Mouse (Mus musculus) ZHBTc4 (cell line): ENCODE measurements around the gene Dut.
"Not testable (repeated sequence)": the region's sequence is repeated elsewhere in the genome, so short reads cannot be mapped to it uniquely, and the experiment has no call there.

Experiments
- DNase-seq: peaks from one replicate; pipeline ENCODE4 v3.0.0-alpha.2; 2011; ENCODE audit warnings: low read depth, low spot score

The Dut gene

DNA sequence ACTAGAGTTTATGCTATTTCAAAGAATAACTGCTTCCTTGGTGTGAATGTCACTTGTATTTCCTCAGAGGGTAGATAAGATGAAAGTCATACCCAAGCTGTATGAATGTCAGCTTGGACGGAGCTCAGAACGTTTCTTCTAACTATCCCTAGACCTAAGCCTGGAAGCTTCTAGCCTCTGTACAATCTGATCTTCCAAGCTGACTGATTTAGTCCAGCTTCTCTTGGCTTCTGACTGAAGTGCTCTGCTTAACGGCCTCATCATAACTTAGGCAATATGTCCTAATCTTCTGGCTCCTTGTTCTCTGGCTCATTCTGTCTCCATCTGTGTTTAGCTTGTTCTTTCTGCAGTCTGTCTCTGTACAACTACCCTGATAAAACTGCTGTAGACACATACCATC, 7.6 kb downstream of the Dut start:
- no peak for DNase-seq

- no peak for DNase-seq
These were observed 8.9 kb downstream of the Dut start for GRCm38 (mm10) chr2:125255886-125256285.

- peak; percentile 74 for DNase-seq
These were observed 12.5 kb downstream of the Dut start for GRCm38 (mm10) chr2:125259230-125260120.

DNA sequence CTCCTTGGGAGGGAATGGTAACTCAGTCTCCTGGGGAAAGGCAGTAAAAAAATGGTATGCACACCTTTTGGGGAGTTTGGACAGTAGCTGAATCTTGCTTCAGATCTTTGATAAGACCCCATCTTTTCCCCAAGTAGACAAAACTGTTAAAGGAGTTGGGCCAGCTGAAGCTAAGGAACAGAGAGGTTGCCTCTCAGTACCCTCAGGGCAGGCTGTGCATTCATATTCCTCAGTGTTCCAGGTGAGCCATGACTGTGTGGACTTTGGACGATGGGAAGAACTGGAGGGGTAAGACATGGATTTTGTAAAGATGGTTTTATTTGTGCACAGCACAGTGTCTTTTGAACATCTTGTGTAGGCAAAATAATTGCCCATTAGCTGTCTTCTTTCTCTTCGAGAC, 13.3 kb downstream of the Dut start:
- no peak for DNase-seq

- DNase-seq: no peak
These were observed 16.1 kb downstream of the Dut start for GRCm38 (mm10) chr2:125263056-125263455.

DNA sequence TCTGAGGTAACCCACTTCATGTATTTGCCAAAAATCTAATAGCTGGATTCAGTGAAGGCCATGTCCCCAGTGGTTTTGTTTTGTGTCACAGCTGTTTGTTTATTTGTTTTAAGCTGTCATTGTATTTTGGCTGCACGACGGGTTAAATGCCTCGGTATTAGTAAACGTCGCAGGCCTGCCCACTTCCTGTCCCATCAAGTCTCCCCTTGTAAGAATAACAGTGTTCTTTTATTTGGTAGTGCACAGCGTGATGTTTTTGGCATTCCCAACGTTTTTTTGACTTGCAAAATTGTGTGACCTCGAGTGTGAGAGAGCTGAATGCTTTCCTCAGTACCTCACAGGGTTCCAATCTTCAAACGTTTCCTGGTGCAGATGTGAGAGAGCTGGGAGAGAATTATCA, 16.8 kb downstream of the Dut start:
- no peak for DNase-seq

GRCm38 (mm10) chr2:125268876-125269275, 21.9 kb downstream of the Dut start:
- DNase-seq: no peak

DNA sequence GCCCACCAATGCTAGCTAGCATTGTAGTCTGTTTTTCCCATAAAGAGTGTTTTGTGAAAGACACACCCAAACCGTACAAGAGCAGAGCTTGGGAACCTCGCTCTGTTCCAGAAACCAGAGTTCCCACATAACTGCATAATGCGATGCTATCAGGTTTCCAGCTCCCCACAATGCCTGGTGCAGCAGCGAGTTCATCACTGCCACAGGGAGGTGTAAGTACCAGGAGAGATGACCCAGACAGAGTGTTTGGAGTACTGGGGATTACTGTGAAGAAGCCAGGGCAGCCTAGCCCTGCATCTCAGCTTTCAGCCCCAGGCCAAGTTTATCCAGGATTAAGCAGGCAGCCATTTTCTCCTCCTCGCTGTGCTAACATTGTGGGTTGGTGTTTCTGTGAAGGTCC, 28.6 kb downstream of the Dut start:
- no peak for DNase-seq

DNA sequence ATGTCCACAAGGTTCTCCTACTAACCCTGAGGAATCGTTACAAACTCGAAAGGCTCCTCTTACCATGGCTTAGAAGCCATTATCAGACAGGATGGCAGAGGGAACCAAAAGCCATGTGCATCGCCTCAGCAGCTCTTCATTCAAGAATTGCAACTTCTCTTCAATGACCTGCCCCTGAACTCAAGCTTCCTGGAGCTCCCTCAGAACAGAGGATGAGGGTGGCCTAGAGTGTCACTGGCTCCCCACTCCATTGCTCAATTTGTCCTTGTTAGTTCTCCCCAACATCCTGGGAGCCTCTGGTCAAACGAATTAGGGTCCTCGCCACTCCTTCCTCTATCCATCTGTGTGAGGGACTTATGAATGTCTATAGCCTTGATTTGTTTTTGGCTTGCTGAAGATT, 29.7 kb downstream of the Dut start:
- DNase-seq: no peak

- DNase-seq: no peak
These were observed 31.5 kb downstream of the Dut start for GRCm38 (mm10) chr2:125278474-125278873.

- not testable (repeated sequence) for DNase-seq
These were observed 33.0 kb downstream of the Dut start for GRCm38 (mm10) chr2:125279995-125280394.

- DNase-seq: no peak
These were observed 35.6 kb downstream of the Dut start for GRCm38 (mm10) chr2:125282334-125283206.

DNA sequence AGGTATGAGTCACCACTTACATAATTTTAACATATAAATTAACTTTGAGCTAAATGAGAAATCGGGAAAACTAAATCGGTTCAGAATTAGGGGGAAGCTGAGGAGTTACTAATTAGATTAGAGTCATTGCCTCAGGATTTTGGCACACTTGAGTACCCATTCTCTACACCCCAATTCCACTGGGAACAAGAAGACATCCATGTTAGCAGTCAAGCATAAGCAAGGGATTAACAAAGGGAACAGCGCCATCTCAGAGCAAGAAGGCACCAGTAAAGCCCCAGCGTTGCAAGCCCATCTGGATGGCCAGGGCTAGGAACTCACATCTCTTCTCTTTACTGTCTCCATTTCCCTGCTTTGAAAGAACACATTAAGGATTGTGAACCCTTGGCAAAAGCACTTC, 38.8 kb downstream of the Dut start:
- no peak for DNase-seq

- DNase-seq: no peak
These were observed 43.4 kb downstream of the Dut start for GRCm38 (mm10) chr2:125290197-125290965.

DNA sequence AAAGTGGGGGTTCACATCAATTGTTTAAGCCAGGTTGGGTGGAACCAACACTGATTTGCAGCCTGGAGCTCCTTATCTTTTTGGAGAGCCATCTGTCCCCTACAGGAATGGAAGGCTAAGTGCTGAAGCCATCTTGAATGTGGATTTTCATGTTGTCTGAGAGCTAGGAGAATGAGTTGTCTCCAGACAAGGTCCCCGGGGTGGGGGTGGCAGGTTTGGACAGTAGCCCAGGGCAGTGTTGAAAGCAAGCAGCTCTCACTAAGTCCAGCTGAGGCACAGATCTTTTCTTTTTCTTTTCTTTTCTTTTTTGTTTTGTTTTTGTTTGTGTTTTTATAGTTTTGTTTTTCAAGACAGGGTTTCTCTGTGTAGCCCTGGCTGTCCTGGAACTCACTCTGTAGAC, 44.1 kb downstream of the Dut start:
- DNase-seq: no peak

- no peak for DNase-seq
These were observed 45.6 kb downstream of the Dut start for GRCm38 (mm10) chr2:125292616-125293015.

- no peak for DNase-seq
These were observed 47.0 kb downstream of the Dut start for GRCm38 (mm10) chr2:125293969-125294491.

DNA sequence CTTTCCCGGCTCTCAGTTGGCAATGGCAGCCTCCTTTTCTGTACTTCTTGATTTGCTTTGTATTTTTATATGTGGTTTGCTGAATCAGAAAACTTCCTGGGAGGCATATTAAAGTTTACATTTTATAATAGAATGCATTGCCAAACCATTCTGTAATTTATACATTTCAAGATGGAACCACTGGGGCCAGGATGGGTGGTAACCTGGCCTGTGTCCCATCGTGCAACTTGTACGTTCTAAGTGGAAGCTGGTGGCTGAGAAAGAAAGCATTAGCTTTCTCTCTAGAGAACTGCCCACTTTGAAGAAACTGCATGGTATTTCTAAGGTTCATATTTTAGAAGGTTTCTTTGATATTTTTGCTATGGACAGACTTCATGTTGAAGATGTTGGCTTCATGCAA, 48.5 kb downstream of the Dut start:
- no peak for DNase-seq

DNA sequence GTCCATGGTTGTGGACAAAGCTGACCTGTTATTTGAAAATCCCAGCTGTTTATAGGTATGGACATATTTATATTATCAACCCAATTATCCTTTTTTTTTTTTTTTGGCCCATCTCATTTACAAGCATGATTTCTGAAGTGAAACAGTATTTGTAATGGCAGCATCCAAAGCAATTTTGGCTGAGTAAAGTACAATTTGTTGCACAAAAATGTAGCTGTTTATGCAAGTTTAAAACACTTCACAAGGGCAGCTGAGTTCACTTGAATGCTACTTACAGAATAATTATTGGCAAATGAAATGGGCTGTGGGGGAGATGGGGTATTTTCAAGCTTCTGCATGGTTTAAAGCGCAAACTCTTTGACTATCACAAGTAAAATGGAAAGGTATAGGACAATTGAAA, 51.9 kb downstream of the Dut start:
- no peak for DNase-seq

GRCm38 (mm10) chr2:125301877-125302624, 55.1 kb downstream of the Dut start:
- DNase-seq: peak; percentile 48

DNA sequence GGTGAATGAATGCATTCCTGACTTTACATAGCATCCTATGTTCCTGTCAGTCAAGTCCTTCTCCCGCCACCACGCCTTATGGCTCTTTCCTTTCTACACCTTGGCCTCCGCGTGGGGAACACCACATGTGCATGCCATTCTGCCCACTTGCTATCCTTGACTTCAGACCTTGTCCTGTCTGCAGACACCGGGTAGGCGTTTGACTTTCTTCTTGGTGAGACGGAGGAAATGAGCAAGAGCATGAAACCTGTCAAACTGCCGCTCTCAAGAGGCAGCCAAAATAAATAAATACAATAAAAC, 55.6 kb downstream of the Dut start:
- no peak for DNase-seq
